Mouse (Mus musculus) heart, postnatal 25 days (tissue): ENCODE data around the gene Lamb1. TPM values are rescaled to one million over a fixed set of nuclear protein-coding genes. Genes with fewer than 3 reads are reported as not detected.

Experiments
- DNase-seq: peaks from one replicate; pipeline ENCODE4 v3.0.0; 2022; ENCODE audit warnings: low spot score
- intact Hi-C: fragments of 180-260 bp; cut with DNase I; formaldehyde crosslinking; loops from one replicate; pipeline ENCODE4 v1.15.1; 2025
- total RNA-seq, 2 experiments: library from RNA; stranded (reverse); gene quantifications; 2 replicates each; pipeline ENCODE4 v1.2.3; 2021

The Lamb1 gene
- 10 to 100 TPM; 87.5 to 89.2 TPM for total RNA-seq

- intact Hi-C loops, result loop anchor here (5.0 kb wide), 2 partner anchors 37 to 98 kb away; no protein-coding TSS in a partner anchor
Measured at GRCm38 (mm10) chr12:31265005-31265721, at the start of gene Lamb1. Gene Lamb1 (plus strand): TSS chr12:31265234.

GRCm38 (mm10) chr12:31217232-31217631, 47.8 kb upstream of the Lamb1 start:
- intact Hi-C loops, result no loop called here

More at GRCm38 (mm10) chr12:31265005-31265721, at the start of gene Lamb1:
- peak; percentile 57 for DNase-seq

GRCm38 (mm10) chr12:31218774-31219173, 46.3 kb upstream of the Lamb1 start:
- no peak for DNase-seq
- intact Hi-C loops, result no loop called here

More at GRCm38 (mm10) chr12:31217232-31217631, 47.8 kb upstream of the Lamb1 start:
- no peak for DNase-seq

- intact Hi-C loops, result no loop called here
- no peak for DNase-seq
Measured at GRCm38 (mm10) chr12:31221522-31221921, 43.5 kb upstream of the Lamb1 start.

- no peak for DNase-seq
- intact Hi-C loops, result no loop called here
Measured at GRCm38 (mm10) chr12:31222282-31222681, 42.8 kb upstream of the Lamb1 start.

- intact Hi-C loops, result no loop called here
- DNase-seq, result no peak
Measured at GRCm38 (mm10) chr12:31222741-31223140, 42.3 kb upstream of the Lamb1 start.

- intact Hi-C loops, result no loop called here
Measured at GRCm38 (mm10) chr12:31225451-31225850, 39.6 kb upstream of the Lamb1 start.

GRCm38 (mm10) chr12:31227167-31227566, 37.9 kb upstream of the Lamb1 start:
- DNase-seq, result no peak
- intact Hi-C loops, result no loop called here

More at GRCm38 (mm10) chr12:31225451-31225850, 39.6 kb upstream of the Lamb1 start:
- no peak for DNase-seq

- no peak for DNase-seq
- intact Hi-C loops, result no loop called here
Measured at GRCm38 (mm10) chr12:31228878-31229277, 36.2 kb upstream of the Lamb1 start.

GRCm38 (mm10) chr12:31232635-31233034, 32.4 kb upstream of the Lamb1 start:
- intact Hi-C loops, result no loop called here
- no peak for DNase-seq

GRCm38 (mm10) chr12:31235018-31235417, 30.0 kb upstream of the Lamb1 start:
- intact Hi-C loops, result no loop called here
- no peak for DNase-seq

- no peak for DNase-seq
- intact Hi-C loops, result no loop called here
Measured at GRCm38 (mm10) chr12:31236861-31237595, 28.0 kb upstream of the Lamb1 start.

GRCm38 (mm10) chr12:31239031-31239583, 25.9 kb upstream of the Lamb1 start:
- intact Hi-C loops, result no loop called here
- no peak for DNase-seq

GRCm38 (mm10) chr12:31239798-31240197, 25.2 kb upstream of the Lamb1 start:
- DNase-seq, result no peak
- intact Hi-C loops, result loop anchor here (5.0 kb wide), 1 partner anchor 37 kb away; no protein-coding TSS in a partner anchor

- DNase-seq, result no peak
- intact Hi-C loops, result loop anchor here (5.0 kb wide), 1 partner anchor 38 kb away; no protein-coding TSS in a partner anchor
Measured at GRCm38 (mm10) chr12:31240470-31240869, 24.6 kb upstream of the Lamb1 start, which contains the start of gene Gm6993. Gene Gm6993 (plus strand): TSS chr12:31240770.

- intact Hi-C loops, result loop anchor here (5.0 kb wide), 1 partner anchor 39 kb away; no protein-coding TSS in a partner anchor
- DNase-seq, result no peak
Measured at GRCm38 (mm10) chr12:31241595-31242342, 23.3 kb upstream of the Lamb1 start.

GRCm38 (mm10) chr12:31244001-31244400, 21.0 kb upstream of the Lamb1 start:
- intact Hi-C loops, result loop anchor here (5.0 kb wide), 1 partner anchor 42 kb away; no protein-coding TSS in a partner anchor
- no peak for DNase-seq

- no peak for DNase-seq
- intact Hi-C loops, result loop anchor here (5.0 kb wide), 1 partner anchor 42 kb away; no protein-coding TSS in a partner anchor
Measured at GRCm38 (mm10) chr12:31244691-31245090, 20.3 kb upstream of the Lamb1 start.

- intact Hi-C loops, result no loop called here
- DNase-seq, result no peak
Measured at GRCm38 (mm10) chr12:31246153-31246552, 18.9 kb upstream of the Lamb1 start.

- DNase-seq, result no peak
- intact Hi-C loops, result no loop called here
Measured at GRCm38 (mm10) chr12:31246615-31247014, 18.4 kb upstream of the Lamb1 start.
